Mouse (Mus musculus) embryonic facial prominence, embryonic 10.5 days (tissue): ENCODE data around the gene Olfr918. TPM values are rescaled to one million over a fixed set of nuclear protein-coding genes. Genes with fewer than 3 reads are reported as not detected.

Experiments used
- DNase-seq: peaks from one replicate; pipeline ENCODE4 v3.0.0-alpha.2; 2017; ENCODE audit warnings: low spot score
- H3K27ac ChIP-seq: fragments of 300-500 bp; sonication (generic); replicated peaks from 2 replicates; pipeline ENCODE4 v1.5.1; 2016; ENCODE audit warnings: mild to moderate bottlenecking
- H3K27me3 ChIP-seq: fragments of 300-500 bp; sonication (generic); replicated peaks from 2 replicates; pipeline ENCODE4 v1.6.1; 2016; ENCODE audit warnings: low read depth, mild to moderate bottlenecking; ENCODE audit not compliant: poor library complexity, severe bottlenecking
- H3K36me3 ChIP-seq: fragments of 300-500 bp; sonication (generic); replicated peaks from 2 replicates; pipeline ENCODE4 v1.6.1; 2016; ENCODE audit warnings: mild to moderate bottlenecking, moderate library complexity
- H3K4me1 ChIP-seq: fragments of 300-500 bp; sonication (generic); 2 replicates; pipeline ENCODE4 v1.6.1; 2016
- H3K4me3 ChIP-seq: fragments of 300-500 bp; sonication (generic); 2 replicates; pipeline ENCODE4 v1.5.1; 2016; ENCODE audit warnings: mild to moderate bottlenecking, moderate library complexity
- H3K9me3 ChIP-seq: fragments of 300-500 bp; sonication (generic); 2 replicates; pipeline ENCODE4 v1.6.1; 2016; ENCODE audit warnings: mild to moderate bottlenecking
- WGBS: fragments of 180-500 bp; shearing (Covaris S2); methylation state at CpG from one replicate; pipeline ENCODE4 v1.1.7; 2016; 5-methylcytosine and 5-hydroxymethylcytosine counted together
- polyA plus RNA-seq: library from polyadenylated mRNA; unstranded; fragments of >200 nt; fragmentation: Nextera tagmentation; extraction: Ambion mirVana; gene quantifications from 2 replicates; pipeline ENCODE4 v1.2.1, GENCODE M21; 2016

Olfr918 gene
- not detected in 2 replicates for polyA plus RNA-seq

GRCm38 (mm10) chr9:38674501-38674900 lies at the start of gene Olfr918:
Gene Olfr918 (minus strand): TSS chr9:38674601.
- H3K4me1 ChIP-seq, result no peaks in the 10 kb centered on the region
- no peaks in the 10 kb centered on the region for H3K9me3 ChIP-seq
- no peak within 1 kb of the TSS for H3K4me3 ChIP-seq
- no peak within 1 kb of the TSS for H3K27ac ChIP-seq
- no peak for DNase-seq
- no peaks in the 10 kb centered on the region for H3K27me3 ChIP-seq
- WGBS, result 89% methylated on average over 2 of the region's 2 CpGs
- H3K36me3 ChIP-seq, result no peaks in the 10 kb centered on the region

DNA sequence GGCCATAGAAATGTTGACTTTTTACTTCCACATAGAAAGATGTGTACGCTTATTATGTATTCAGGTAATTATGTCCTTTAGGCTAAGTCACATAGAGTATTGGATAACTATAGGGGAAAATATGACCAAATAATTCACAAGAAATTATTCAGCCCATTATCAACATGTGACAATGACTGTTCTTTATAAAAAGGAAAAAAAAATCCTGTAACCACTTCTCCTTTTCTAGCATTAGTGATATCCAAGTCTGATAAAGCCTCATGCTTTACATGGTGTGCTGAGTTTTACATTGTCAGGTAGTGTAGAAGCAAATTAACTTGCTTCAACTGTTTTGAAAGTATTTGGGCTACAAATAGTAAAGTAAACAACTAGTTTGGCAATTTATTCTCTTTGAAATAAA lies 49.6 kb upstream of the Olfr918 start:
- H3K27me3 ChIP-seq, result no peaks in the 10 kb centered on the region
- no peaks in the 10 kb centered on the region for H3K9me3 ChIP-seq
- H3K4me3 ChIP-seq, result no peak overlapping the region
- H3K4me1 ChIP-seq, result peaks cover 6% of the 10 kb centered on the region
- no peak for DNase-seq
- WGBS, result 97% methylated on average over 1 of the region's 1 CpGs
- H3K27ac ChIP-seq, result no peak overlapping the region
- no peaks in the 10 kb centered on the region for H3K36me3 ChIP-seq

DNA sequence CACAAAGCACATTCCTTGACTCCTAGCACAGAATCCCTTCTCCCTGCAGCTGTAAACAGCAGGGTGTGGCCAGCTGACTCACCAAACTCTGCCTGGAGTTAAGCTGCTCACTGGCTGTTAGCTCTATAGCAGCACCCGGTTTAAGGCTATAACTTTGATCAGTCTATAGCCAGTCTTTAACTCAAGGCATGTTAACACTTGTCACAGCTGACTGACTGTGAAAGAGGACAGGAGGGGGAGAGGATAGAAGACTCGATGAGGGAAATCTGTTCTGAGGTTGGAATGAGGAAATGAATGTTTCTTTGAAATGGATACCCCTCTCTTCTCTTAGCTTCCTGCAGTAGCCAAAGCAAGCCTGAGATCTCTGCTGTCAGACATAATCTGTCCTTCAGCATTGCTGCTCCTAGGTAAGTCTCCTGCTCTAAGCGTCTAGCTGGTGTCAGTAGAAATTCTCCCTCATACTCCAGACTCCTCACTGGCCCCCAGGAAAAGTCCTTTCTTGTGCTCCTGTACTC lies 44.6 kb upstream of the Olfr918 start:
- Histone ChIP-seq H3K27ac (no peak overlapping the region), H3K36me3 (no peaks in the 10 kb centered on the region), H3K27me3 (no peaks in the 10 kb centered on the region), H3K4me1 (peaks cover 12% of the 10 kb centered on the region), H3K4me3 (peak overlapping the region; percentile 59), H3K9me3 (no peaks in the 10 kb centered on the region)
- 3% methylated on average over 3 of the region's 3 CpGs for WGBS
- DNase-seq, result peak; percentile 14

DNA sequence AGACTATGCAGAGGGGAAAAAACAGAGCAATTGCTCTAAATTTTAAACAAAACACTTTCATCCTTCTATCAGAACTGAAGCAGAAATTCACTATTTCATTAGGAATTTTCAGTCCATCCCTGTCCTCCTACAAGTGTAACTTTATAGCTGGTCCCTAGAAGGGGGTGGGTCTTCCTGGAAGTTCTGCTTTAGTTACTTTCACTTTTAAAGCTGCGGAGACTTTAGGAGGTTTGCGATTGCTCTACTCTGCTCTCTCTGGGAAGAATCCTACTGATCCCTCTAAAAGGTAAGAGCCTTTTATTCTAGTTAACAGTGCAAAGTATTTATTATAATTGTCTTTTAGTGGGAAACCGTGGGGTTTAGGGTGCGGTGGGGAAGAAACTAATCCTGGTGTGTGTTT lies 43.7 kb upstream of the Olfr918 start, which contains the start of gene Vwa5a:
Gene Vwa5a, plus strand, starts transcription at position 167 of the 400 bp plus-strand sequence.
- DNase-seq, result no peak
- Histone ChIP-seq H3K4me3 (peak within 1 kb of the TSS; percentile 59), H3K36me3 (no peaks in the 10 kb centered on the region), H3K9me3 (no peaks in the 10 kb centered on the region), H3K4me1 (peaks cover 12% of the 10 kb centered on the region), H3K27me3 (no peaks in the 10 kb centered on the region), H3K27ac (0 out of 2 replicates have a peak within 1 kb of the TSS, but pooled peaks have one; percentile 19)
- WGBS, result 6% methylated on average over 4 of the region's 4 CpGs

DNA sequence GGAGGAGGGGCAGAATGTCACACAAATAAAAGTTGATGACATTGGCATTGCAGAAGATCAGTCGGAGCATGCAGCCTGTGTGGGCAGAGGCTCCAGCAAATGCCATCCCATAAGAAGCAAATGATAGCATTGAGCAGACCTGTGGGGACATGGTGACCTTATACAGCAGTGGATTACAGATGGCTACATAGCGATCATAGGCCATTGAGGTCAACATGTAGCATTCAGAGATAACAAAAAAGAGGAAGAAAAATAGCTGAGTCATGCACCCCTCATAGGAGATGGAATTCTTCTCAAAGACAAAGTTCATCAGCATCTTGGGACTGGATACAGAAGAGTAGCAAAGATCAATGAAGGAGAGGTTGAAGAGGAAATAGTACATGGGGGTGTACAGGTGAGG lies 1.5 kb downstream of the Olfr918 start:
- DNase-seq, result no peak
- H3K9me3 ChIP-seq, result no peaks in the 10 kb centered on the region
- no peak overlapping the region for H3K4me3 ChIP-seq
- no peak overlapping the region for H3K27ac ChIP-seq
- no peaks in the 10 kb centered on the region for H3K36me3 ChIP-seq
- H3K27me3 ChIP-seq, result no peaks in the 10 kb centered on the region
- 87% methylated on average over 2 of the region's 2 CpGs for WGBS
- no peaks in the 10 kb centered on the region for H3K4me1 ChIP-seq

- H3K9me3 ChIP-seq, result no peaks in the 10 kb centered on the region
- H3K27ac ChIP-seq, result no peak within 1 kb of the TSS
- 96% methylated on average over 1 of the region's 1 CpGs for WGBS
These were observed 8.7 kb downstream of the Olfr918 start, which contains the start of gene Olfr917 for GRCm38 (mm10) chr9:38665742-38666141. Gene Olfr917 (minus strand): TSS chr9:38665842.

GRCm38 (mm10) chr9:38659775-38660174 lies 14.6 kb downstream of the Olfr918 start, which contains the start of gene Olfr916:
Gene Olfr916 (minus strand): TSS chr9:38659875.
- DNase-seq, result no peak
- Histone ChIP-seq H3K4me3 (no peak within 1 kb of the TSS), H3K36me3 (no peaks in the 10 kb centered on the region), H3K9me3 (no peaks in the 10 kb centered on the region), H3K27ac (no peak within 1 kb of the TSS), H3K4me1 (no peaks in the 10 kb centered on the region), H3K27me3 (no peaks in the 10 kb centered on the region)
- WGBS, result 77% methylated on average over 1 of the region's 1 CpGs

More at GRCm38 (mm10) chr9:38665742-38666141, 8.7 kb downstream of the Olfr918 start, which contains the start of gene Olfr917:
- no peak within 1 kb of the TSS for H3K4me3 ChIP-seq
- no peak for DNase-seq
- H3K27me3 ChIP-seq, result no peaks in the 10 kb centered on the region
- H3K36me3 ChIP-seq, result no peaks in the 10 kb centered on the region
- no peaks in the 10 kb centered on the region for H3K4me1 ChIP-seq

DNA sequence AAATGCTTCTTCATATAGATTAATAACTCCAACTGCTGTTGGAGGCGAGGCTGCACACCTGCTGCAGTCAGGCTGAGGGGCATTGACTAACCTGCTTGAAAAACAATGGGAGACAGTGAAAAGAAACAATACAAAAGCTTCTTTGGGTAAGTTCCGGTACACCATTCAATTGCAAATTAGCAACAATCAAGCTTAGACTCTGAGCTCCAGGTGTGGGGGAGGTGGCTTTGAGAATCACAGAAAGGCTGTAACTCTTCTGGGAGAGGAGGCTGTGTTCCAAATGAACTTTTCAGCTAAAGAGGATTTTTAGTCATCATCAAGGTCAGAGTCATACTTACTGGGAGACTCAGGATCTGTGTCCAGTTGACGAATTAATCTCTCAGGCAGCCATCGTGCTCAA lies 42.0 kb downstream of the Olfr918 start:
- Histone ChIP-seq H3K27ac (no peak overlapping the region), H3K9me3 (peaks cover 5% of the 10 kb centered on the region), H3K36me3 (no peaks in the 10 kb centered on the region), H3K4me1 (no peaks in the 10 kb centered on the region), H3K27me3 (no peaks in the 10 kb centered on the region), H3K4me3 (no peak overlapping the region)
- DNase-seq, result no peak
- 85% methylated on average over 4 of the region's 4 CpGs for WGBS

Other genes with a start within 250 kb of the Olfr918 start
- not detected in 2 replicates for gene Olfr901, start 245.1 kb downstream of the Olfr918 start, polyA plus RNA-seq
- not detected in 2 replicates for gene Olfr902, start 226.9 kb downstream of the Olfr918 start, polyA plus RNA-seq
- not detected in 2 replicates for gene Olfr904, start 211.5 kb downstream of the Olfr918 start, polyA plus RNA-seq
- not detected in 2 replicates for gene Olfr905, start 203.5 kb downstream of the Olfr918 start, polyA plus RNA-seq
- not detected in 2 replicates for gene Olfr906, start 187.5 kb downstream of the Olfr918 start, polyA plus RNA-seq
- gene Olfr907, start 178.8 kb downstream of the Olfr918 start, polyA plus RNA-seq, result not detected in 2 replicates
- not detected in 2 replicates for gene Olfr911-ps1, start 153.0 kb downstream of the Olfr918 start, polyA plus RNA-seq
- gene Olfr910, start 136.8 kb downstream of the Olfr918 start, polyA plus RNA-seq, result not detected in 2 replicates
- not detected in 2 replicates for gene Olfr912, start 94.4 kb downstream of the Olfr918 start, polyA plus RNA-seq
- gene Olfr913, start 81.8 kb downstream of the Olfr918 start, polyA plus RNA-seq, result not detected in 2 replicates
- not detected in 2 replicates for gene Olfr914, start 69.5 kb downstream of the Olfr918 start, polyA plus RNA-seq
- not detected in 2 replicates for gene Olfr916, start 14.7 kb downstream of the Olfr918 start, polyA plus RNA-seq
- not detected in 2 replicates for gene Olfr917, start 8.8 kb downstream of the Olfr918 start, polyA plus RNA-seq
- not detected in 2 replicates for gene Olfr919, start 29.1 kb upstream of the Olfr918 start, polyA plus RNA-seq
- 7.0 and 9.2 TPM in 2 replicates for gene Vwa5a, start 43.7 kb upstream of the Olfr918 start, polyA plus RNA-seq
- gene Olfr920, start 77.7 kb upstream of the Olfr918 start, polyA plus RNA-seq, result not detected in 2 replicates
- gene Olfr921, start 98.5 kb upstream of the Olfr918 start, polyA plus RNA-seq, result not detected in 2 replicates
- gene Olfr922, start 140.0 kb upstream of the Olfr918 start, polyA plus RNA-seq, result not detected in 2 replicates
- not detected in 2 replicates for gene Olfr923, start 151.9 kb upstream of the Olfr918 start, polyA plus RNA-seq
- not detected in 2 replicates for gene Olfr924, start 169.8 kb upstream of the Olfr918 start, polyA plus RNA-seq
- not detected in 2 replicates for gene Olfr26, start 180.5 kb upstream of the Olfr918 start, polyA plus RNA-seq
- gene Olfr926, start 202.5 kb upstream of the Olfr918 start, polyA plus RNA-seq, result not detected in 2 replicates